Mouse (Mus musculus) myocyte (in vitro differentiated cells): Measurements from ENCODE around the gene Eqtn. TPM values are rescaled to one million over a fixed set of nuclear protein-coding genes. Genes with fewer than 3 reads are reported as not detected.

ENCODE experiments used
- H3K27me3 ChIP-seq: one replicate; pipeline ENCODE4 v1.6.1; 2011; ENCODE audit not compliant: control insufficient read depth, insufficient read depth, insufficient read length
- H3K36me3 ChIP-seq: one replicate; pipeline ENCODE4 v1.6.1; 2011; ENCODE audit not compliant: control insufficient read depth, insufficient read depth
- H3K4me2 ChIP-seq: one replicate; pipeline ENCODE4 v1.6.1; 2011; ENCODE audit warnings: low read depth, control low read depth
- H3K4me3 ChIP-seq: one replicate; pipeline ENCODE4 v1.5.1; 2011; ENCODE audit warnings: mild to moderate bottlenecking, control low read depth, moderate library complexity
- H3K79me2 ChIP-seq: one replicate; pipeline ENCODE4 v1.6.1; 2011; ENCODE audit not compliant: control insufficient read depth, insufficient read depth
- H3ac ChIP-seq: one replicate; pipeline ENCODE4 v1.6.1; 2011; ENCODE audit not compliant: control insufficient read depth, insufficient read length
- E2F4 ChIP-seq: IDR thresholded peaks from one replicate; pipeline ENCODE4 v1.6.1; 2011; ENCODE audit warnings: mild to moderate bottlenecking, control low read depth, moderate library complexity; ENCODE audit not compliant: insufficient read depth
- MYOG ChIP-seq, 3 experiments: IDR thresholded peaks; one replicate each; pipeline ENCODE4 v1.6.1; 2011; ENCODE audit warnings: control low read depth in 2 of 3, low read depth in 2 of 3, mild to moderate bottlenecking in 2 of 3; ENCODE audit not compliant: insufficient read length in 2 of 3, control insufficient read depth in 1 of 3, insufficient read depth in 1 of 3
- POLR2A ChIP-seq: IDR thresholded peaks from one replicate; pipeline ENCODE4 v1.6.1; 2011; ENCODE audit warnings: low read depth, mild to moderate bottlenecking, control low read depth, moderate library complexity; ENCODE audit not compliant: insufficient read length
- SRF ChIP-seq: IDR thresholded peaks from one replicate; pipeline ENCODE4 v1.6.1; 2011; ENCODE audit warnings: low read depth; ENCODE audit not compliant: control insufficient read depth, insufficient read length
- TCF12 ChIP-seq: IDR thresholded peaks from one replicate; pipeline ENCODE4 v1.6.1; 2011; ENCODE audit warnings: mild to moderate bottlenecking, control low read depth; ENCODE audit not compliant: poor library complexity, insufficient read depth, severe bottlenecking
- polyA plus RNA-seq: library from polyadenylated mRNA; unstranded; fragments of >200 nt; fragmentation: generic; extraction: Trizol; gene quantifications from one replicate; pipeline ENCODE4 v1.2.1, GENCODE M21; 2012; ENCODE audit warnings: missing spikeins

Eqtn gene
- polyA plus RNA-seq, 1 experiment: not detected

DNA sequence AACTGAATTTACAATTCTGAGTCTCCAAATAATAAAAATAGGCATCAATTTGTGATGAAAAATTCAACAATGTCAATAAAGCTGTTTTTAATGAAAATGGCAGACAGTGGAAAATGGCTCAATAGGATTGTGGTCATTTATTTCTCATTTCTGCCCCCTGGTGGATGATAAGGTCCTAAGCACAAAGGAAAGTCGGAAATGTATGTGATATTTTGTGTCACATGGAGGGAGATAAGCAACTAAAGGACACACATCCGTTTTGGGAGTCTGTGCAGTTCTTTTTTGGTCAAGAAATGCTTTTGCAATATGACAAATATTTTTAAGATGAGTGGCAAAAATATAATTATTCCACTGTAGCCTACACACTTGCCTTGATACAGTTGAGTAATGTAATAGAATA lies 27.9 kb downstream of the Eqtn start:
- no peaks in the 10 kb centered on the region for H3K27me3 ChIP-seq
- no peaks in the 10 kb centered on the region for H3K36me3 ChIP-seq
- H3ac ChIP-seq: no peak overlapping the region
- TF ChIP-seq MYOG (IDR thresholded peaks at IDR 0.05; ENCODE audit: control insufficient read depth in 1 of 3, insufficient read depth in 1 of 3, insufficient read length in 2 of 3, low read depth in 2 of 3) (no peak), E2F4 (no peak), SRF (no peak), POLR2A (no peak), TCF12 (no peak)
- H3K4me2 ChIP-seq: no peak overlapping the region
- H3K4me3 ChIP-seq: no peak overlapping the region
- no peaks in the 10 kb centered on the region for H3K79me2 ChIP-seq

Other genes starting within 250 kb of the Eqtn start
- 0.05 TPM for gene Tek, start 189.6 kb downstream of the Eqtn start, polyA plus RNA-seq
- 2.1 TPM for gene Mysm1, start 50.3 kb upstream of the Eqtn start, polyA plus RNA-seq
- gene Jun, start 123.4 kb upstream of the Eqtn start, polyA plus RNA-seq: 51.3 TPM